Mouse (Mus musculus): ENCODE results near the gene Epha7.

- TF ChIP-seq CTCF (IDR thresholded peaks at IDR 0.05; ENCODE audit: low read depth) (no peak), EP300 (IDR thresholded peaks at IDR 0.05; ENCODE audit: low read depth) (no peak)
Observed at GRCm38 (mm10) chr4:28866411-28866810, 53.5 kb downstream of the Epha7 start.

Data from liver, embryonic 14.5 days (tissue).